Mouse (Mus musculus): ENCODE measurements around the gene Uck1.

GRCm38 (mm10) chr2:32240591-32240990 lies 19.4 kb downstream of the Uck1 start:
- TF ChIP-seq MAX (IDR thresholded peaks at IDR 0.05) (no peak), CTCF (IDR thresholded peaks at IDR 0.05; ENCODE audit: control insufficient read depth, insufficient read depth, insufficient read length) (no peak), CEBPB (IDR thresholded peaks at IDR 0.05; ENCODE audit: low read depth) (no peak), MYOG (IDR thresholded peaks at IDR 0.05; ENCODE audit: control insufficient read depth, extremely low read depth, insufficient read length) (no peak), USF1 (IDR thresholded peaks at IDR 0.05; ENCODE audit: low read depth) (no peak), MYOD1 (IDR thresholded peaks at IDR 0.05; ENCODE audit: control insufficient read depth, insufficient read length, low read depth) (no peak)
